Mouse (Mus musculus): ENCODE results near the gene Glis1.

GRCm38 (mm10) chr4:107670731-107671130, 236.3 kb downstream of the Glis1 start:
- no peak for TF ChIP-seq CTCF (IDR thresholded peaks at IDR 0.05; ENCODE audit: low read depth)
- TF ChIP-seq EP300 (optimal IDR thresholded peaks at IDR 0.05) = no peak
